Mouse (Mus musculus): ENCODE data around the gene Vtn. TPM values are rescaled to one million over a fixed set of nuclear protein-coding genes. Genes with fewer than 3 reads are reported as not detected.

Vtn gene
- total and polyA plus RNA-seq, 2 experiments from 2014 or later = 94.4 to 111 TPM

DNA sequence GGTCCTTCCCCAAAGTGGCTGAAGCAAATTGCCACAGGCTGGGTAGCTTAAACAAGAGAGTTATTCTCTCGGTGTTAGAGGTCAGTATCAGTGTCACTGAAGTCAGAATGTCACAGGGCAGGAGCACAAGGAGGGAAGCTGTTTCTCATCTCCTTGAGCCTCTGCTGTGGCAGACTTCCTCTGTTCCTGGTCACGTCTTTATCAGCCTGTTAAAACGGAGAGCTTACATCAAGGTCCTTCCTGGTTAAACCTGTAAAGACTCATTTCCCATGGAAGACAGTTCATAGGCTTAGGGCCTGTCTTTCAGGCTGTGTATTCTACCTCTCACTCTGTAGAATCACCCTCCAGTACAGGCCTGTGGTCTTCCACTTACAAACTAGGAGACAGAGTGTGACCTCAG is 31.0 kb upstream of the Vtn start:
- Histone ChIP-seq H3K9me3 (ENCODE audit: low read length) (no peaks in the 10 kb centered on the region), H3K4me2 (ENCODE audit: low read depth) (no peak overlapping the region), H3K4me3 (ENCODE audit: low read depth, low read length) (no peak overlapping the region), H3K27me3 (ENCODE audit: insufficient read depth, low read length) (no peaks in the 10 kb centered on the region), H3K4me1 (ENCODE audit: insufficient read depth) (peaks cover 11% of the 10 kb centered on the region; the same call in 1 of the 2 replicates), H3K9ac (no peak overlapping the region), H3K27ac (ENCODE audit: low read depth, low read length) (no peak overlapping the region), H3K36me3 (ENCODE audit: insufficient read depth) (peaks cover 12% of the 10 kb centered on the region)
- DNase-seq = no peak
- TF ChIP-seq CTCF (IDR thresholded peaks at IDR 0.05; ENCODE audit: low read depth) = no peak
- WGBS = 68% methylated on average over 3 of the region's 3 CpGs
- no peak for ATAC-seq

DNA sequence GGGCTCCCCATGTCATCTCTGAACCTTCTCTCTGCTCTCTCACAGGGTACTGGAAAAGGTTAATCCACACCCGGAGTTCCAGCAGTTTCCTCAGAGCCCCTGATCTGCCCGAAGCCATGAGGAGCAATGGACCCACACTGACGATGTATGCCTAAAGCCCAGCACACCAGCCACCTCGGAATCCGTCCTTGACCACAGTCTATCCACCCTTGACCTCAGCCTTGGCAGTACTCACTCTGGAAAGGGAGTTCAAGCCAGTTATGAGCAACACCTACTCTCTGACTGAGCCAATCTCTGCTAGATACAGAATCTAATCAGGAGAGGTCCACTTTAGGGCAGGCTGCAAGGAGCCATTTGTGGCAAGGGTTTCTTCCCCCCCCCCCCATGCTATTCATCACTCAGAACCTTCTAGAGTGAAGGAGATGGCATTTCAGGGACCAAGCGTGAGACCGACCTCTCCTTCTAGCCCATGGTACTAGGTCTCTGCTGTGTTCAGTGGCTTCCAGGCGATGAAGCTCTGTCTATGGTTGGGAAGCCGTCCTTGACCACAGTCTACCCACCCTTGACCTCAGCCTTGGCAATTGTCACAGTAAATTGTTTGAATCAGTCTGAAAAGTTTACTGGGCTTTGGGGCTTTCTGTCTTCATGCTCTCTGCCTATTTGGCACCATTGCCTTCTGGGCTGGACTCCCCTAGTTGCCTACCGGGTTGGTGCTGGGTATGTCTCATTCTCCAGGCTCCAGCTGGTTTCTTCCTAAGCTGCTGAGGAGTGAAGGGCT is 27.4 kb upstream of the Vtn start:
- no peak for ATAC-seq
- WGBS = 90% methylated on average over 10 of the region's 10 CpGs

DNA sequence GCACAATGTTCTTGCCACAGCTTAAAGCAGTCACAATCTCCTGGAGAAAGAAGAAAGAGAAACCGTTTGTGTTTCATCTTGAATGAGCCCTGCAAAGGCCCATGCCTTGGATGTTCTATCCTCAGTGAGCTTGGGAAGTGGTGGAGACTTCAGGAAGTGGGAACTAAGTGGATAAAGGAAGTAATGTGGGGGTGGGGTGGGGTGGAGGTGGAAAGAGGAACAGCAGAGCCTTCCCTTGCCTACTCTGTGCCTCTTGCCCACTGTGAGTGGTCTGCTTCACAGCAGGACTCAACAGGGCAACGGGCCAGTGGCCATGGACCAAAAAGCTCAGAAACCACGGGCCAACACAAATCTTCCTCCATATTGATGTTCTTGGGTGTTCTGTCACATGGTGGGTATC is 23.6 kb upstream of the Vtn start:
- Histone ChIP-seq H3K4me2 (ENCODE audit: low read depth) (no peak overlapping the region), H3K9ac (no peak overlapping the region), H3K4me3 (ENCODE audit: low read depth, low read length) (no peak overlapping the region), H3K9me3 (ENCODE audit: low read length) (no peaks in the 10 kb centered on the region), H3K36me3 (ENCODE audit: insufficient read depth) (peaks cover 39% of the 10 kb centered on the region), H3K4me1 (ENCODE audit: insufficient read depth) (no peaks in the 10 kb centered on the region), H3K27me3 (ENCODE audit: insufficient read depth, low read length) (no peaks in the 10 kb centered on the region), H3K27ac (ENCODE audit: low read depth, low read length) (no peak overlapping the region)
- DNase-seq (no peak), ATAC-seq (no peak)
- 85% methylated on average over 3 of the region's 3 CpGs for WGBS
- no peak for TF ChIP-seq CTCF (IDR thresholded peaks at IDR 0.05; ENCODE audit: low read depth)

More for the DNA sequence above, 27.4 kb upstream of the Vtn start:
- H3K9ac ChIP-seq = no peak overlapping the region
- H3K4me2 ChIP-seq (ENCODE audit: low read depth) = no peak overlapping the region
- H3K4me1 ChIP-seq (ENCODE audit: insufficient read depth) = peaks cover 4% of the 10 kb centered on the region; the same call in 1 of the 2 replicates
- no peak overlapping the region for H3K27ac ChIP-seq (ENCODE audit: low read depth, low read length)
- H3K9me3 ChIP-seq (ENCODE audit: low read length) = no peaks in the 10 kb centered on the region
- H3K4me3 ChIP-seq (ENCODE audit: low read depth, low read length) = no peak overlapping the region
- no peaks in the 10 kb centered on the region for H3K27me3 ChIP-seq (ENCODE audit: insufficient read depth, low read length)
- no peak for TF ChIP-seq CTCF (IDR thresholded peaks at IDR 0.05; ENCODE audit: low read depth)
- H3K36me3 ChIP-seq (ENCODE audit: insufficient read depth) = peaks cover 31% of the 10 kb centered on the region
- no peak for DNase-seq

DNA sequence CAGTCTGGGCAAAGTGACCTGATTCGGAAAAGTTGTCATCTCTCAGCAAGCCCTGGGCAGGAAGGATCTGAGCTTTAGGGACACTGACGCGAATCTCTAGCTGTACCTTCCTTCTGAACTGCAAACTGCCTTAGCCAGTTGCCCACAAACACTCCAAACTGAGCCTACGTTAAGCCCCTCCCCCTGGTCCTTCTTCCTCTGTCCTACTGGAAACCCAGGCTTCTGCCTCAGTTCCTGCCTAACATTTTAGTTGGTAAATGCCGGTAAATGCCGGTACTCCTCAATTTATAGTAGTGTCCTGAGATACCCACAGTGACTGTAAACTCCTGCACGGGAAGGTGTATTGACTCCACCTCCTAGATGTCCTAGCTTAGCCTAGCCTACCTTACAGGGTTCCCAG is 15.3 kb upstream of the Vtn start:
- Histone ChIP-seq H3K4me3 (ENCODE audit: low read depth, low read length) (no peak overlapping the region), H3K4me1 (ENCODE audit: insufficient read depth) (no peaks in the 10 kb centered on the region), H3K4me2 (ENCODE audit: low read depth) (no peak overlapping the region), H3K36me3 (ENCODE audit: insufficient read depth) (peaks cover 65% of the 10 kb centered on the region), H3K9me3 (ENCODE audit: low read length) (no peaks in the 10 kb centered on the region), H3K27ac (ENCODE audit: low read depth, low read length) (no peak overlapping the region), H3K9ac (no peak overlapping the region), H3K27me3 (ENCODE audit: insufficient read depth, low read length) (no peaks in the 10 kb centered on the region)
- ATAC-seq = no peak
- TF ChIP-seq CTCF (IDR thresholded peaks at IDR 0.05; ENCODE audit: low read depth) = no peak
- WGBS = 72% methylated on average over 7 of the region's 7 CpGs
- DNase-seq = no peak

DNA sequence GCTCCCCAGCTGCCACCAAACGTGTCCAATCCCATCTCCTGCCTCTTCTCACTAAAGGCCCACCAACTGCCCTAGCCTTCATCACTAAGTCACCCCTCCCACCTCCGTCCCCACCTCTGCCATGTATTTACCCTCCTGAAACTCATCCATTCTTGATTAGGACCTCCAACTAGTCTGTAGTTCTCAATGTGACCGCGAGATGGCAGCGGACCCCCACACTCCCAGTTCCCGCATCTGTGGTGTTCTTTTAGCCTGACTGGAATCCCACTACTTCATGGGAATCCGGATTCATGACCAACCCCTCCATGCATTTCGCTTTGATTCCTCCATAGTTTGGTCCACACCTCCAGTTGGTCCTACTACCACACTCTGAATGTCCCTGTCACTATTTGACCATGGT is 10.7 kb upstream of the Vtn start:
- 3% methylated on average over 8 of the region's 8 CpGs for WGBS
- Histone ChIP-seq H3K27me3 (ENCODE audit: insufficient read depth, low read length) (no peaks in the 10 kb centered on the region), H3K4me2 (ENCODE audit: low read depth) (no peak overlapping the region), H3K4me1 (ENCODE audit: insufficient read depth) (peaks cover 11% of the 10 kb centered on the region), H3K9me3 (ENCODE audit: low read length) (no peaks in the 10 kb centered on the region), H3K36me3 (ENCODE audit: insufficient read depth) (peaks cover 30% of the 10 kb centered on the region), H3K27ac (ENCODE audit: low read depth, low read length) (no peak overlapping the region), H3K4me3 (ENCODE audit: low read depth, low read length) (no peak overlapping the region), H3K9ac (no peak overlapping the region)
- ATAC-seq = peak; percentile 40; the same call in 1 of the 2 replicates
- TF ChIP-seq CTCF (IDR thresholded peaks at IDR 0.05; ENCODE audit: low read depth) = peak; percentile 93
- peak; percentile 87 for DNase-seq

DNA sequence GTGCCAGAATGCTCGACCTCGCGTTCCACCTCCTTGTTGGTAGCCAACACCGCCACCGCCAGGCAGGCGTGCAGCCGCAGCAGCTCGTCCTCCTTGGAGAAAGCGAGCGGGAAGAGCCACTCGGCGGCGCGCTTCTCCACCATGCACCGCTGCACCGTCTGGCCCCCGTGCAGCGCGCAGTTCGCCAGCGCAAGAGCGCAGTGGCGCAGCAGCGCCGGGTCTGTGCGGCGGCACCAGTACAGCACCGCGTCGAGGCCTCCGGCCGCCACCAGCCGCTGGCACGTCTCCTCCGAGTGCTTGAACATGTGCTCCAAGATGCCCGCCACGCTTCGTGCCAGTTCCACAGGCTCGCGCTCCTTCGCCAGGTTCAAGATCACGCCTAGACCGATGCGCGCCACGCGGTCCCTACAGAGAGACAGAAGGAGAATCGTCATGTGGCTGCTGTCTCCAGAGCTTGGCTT is 8.1 kb upstream of the Vtn start:
- Histone ChIP-seq H3K9me3 (ENCODE audit: low read length) (no peaks in the 10 kb centered on the region), H3K27me3 (ENCODE audit: insufficient read depth, low read length) (no peaks in the 10 kb centered on the region), H3K36me3 (ENCODE audit: insufficient read depth) (peaks cover 18% of the 10 kb centered on the region), H3K9ac (peak overlapping the region; percentile 50), H3K4me3 (ENCODE audit: low read depth, low read length) (peak overlapping the region; percentile 30), H3K27ac (ENCODE audit: low read depth, low read length) (peak overlapping the region; percentile 22; the same call in 1 of the 2 replicates), H3K4me2 (ENCODE audit: low read depth) (peak overlapping the region; percentile 52), H3K4me1 (ENCODE audit: insufficient read depth) (peaks cover 15% of the 10 kb centered on the region)
- DNase-seq = peak; percentile 77
- peak; percentile 72 for TF ChIP-seq CTCF (IDR thresholded peaks at IDR 0.05; ENCODE audit: low read depth)
- 7% methylated on average over 45 of the region's 48 CpGs for WGBS
- peak; percentile 89 for ATAC-seq

DNA sequence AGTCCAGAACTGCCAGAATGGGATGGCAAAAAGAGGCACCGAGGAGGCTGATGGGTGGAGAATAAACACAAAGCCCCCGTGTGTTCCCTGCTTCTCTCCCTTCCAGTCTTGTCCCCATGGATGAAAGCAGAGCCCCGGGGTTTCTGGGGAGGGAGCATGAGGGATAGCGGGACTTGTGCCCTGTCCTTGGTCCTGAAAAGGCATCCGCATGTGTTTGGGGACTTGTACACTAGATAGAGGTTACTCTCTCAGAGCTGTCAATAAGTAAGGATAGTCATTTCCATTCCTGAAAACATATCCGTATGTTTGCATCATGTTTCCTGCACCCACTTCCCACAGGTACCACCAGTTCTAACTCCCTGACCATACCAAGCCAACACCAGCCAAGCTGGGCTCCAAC is 3.0 kb upstream of the Vtn start:
- no peak overlapping the region for H3K27ac ChIP-seq (ENCODE audit: low read depth, low read length)
- peaks cover 16% of the 10 kb centered on the region for H3K4me1 ChIP-seq (ENCODE audit: insufficient read depth)
- no peak for TF ChIP-seq CTCF (IDR thresholded peaks at IDR 0.05; ENCODE audit: low read depth)
- 8% methylated on average over 6 of the region's 6 CpGs for WGBS
- no peaks in the 10 kb centered on the region for H3K36me3 ChIP-seq (ENCODE audit: insufficient read depth)
- peak overlapping the region; percentile 89 for H3K9ac ChIP-seq
- peak overlapping the region; percentile 80 for H3K4me3 ChIP-seq (ENCODE audit: low read depth, low read length)
- H3K27me3 ChIP-seq (ENCODE audit: insufficient read depth, low read length) = no peaks in the 10 kb centered on the region
- peak overlapping the region; percentile 64 for H3K4me2 ChIP-seq (ENCODE audit: low read depth)
- ATAC-seq = no peak
- no peak for DNase-seq
- H3K9me3 ChIP-seq (ENCODE audit: low read length) = no peaks in the 10 kb centered on the region

Data from forebrain, postnatal 0 days (tissue).